Mouse (Mus musculus): ENCODE measurements around the gene Celsr1. TPM values are rescaled to one million over a fixed set of nuclear protein-coding genes. Genes with fewer than 3 reads are reported as not detected.

Gene Celsr1
- polyA plus RNA-seq, 1 experiment from 2014 or later: 3.5 TPM

DNA sequence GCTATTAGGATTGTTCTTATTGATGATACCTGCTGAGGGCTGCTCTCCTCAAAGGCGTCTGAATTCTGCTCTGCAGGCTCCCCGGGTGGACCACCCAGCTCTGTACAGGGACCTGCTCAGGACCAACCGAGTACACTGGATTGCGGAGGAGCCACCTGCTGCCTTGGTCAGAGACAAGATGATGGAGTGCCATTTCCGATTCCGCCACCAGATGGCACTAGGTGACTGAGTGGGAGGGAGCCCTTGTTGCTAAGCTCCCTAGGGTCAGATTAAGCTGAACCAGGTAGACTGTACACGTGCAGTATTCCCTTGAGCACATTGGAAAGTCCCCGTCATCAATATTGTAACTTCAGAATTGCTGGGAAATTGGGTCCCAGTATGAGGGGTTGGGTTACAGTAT lies 137.3 kb downstream of the Celsr1 start:
- 0 out of 2 replicates have a peak, but pooled peaks cover 2% of the 10 kb centered on the region for H3K4me1 ChIP-seq (ENCODE audit: insufficient read depth, low read length)
- no peaks in the 10 kb centered on the region for H3K9me3 ChIP-seq (ENCODE audit: low read length)
- H3K4me3 ChIP-seq (ENCODE audit: low read length): no peak overlapping the region
- no peak overlapping the region for H3K27ac ChIP-seq (ENCODE audit: low read length)
- 17% methylated on average over 8 of the region's 8 CpGs for WGBS
- H3K9ac ChIP-seq (replicated peaks; ENCODE audit: low read length): no peak overlapping the region
- peak; percentile 44; the same call in 1 of the 2 replicates for ATAC-seq (ENCODE audit: low FRiP score, low TSS enrichment)
- H3K4me2 ChIP-seq (replicated peaks; ENCODE audit: low read depth, low read length): no peak overlapping the region
- H3K36me3 ChIP-seq (ENCODE audit: insufficient read depth, low read length): peaks cover 54% of the 10 kb centered on the region
- no peaks in the 10 kb centered on the region for H3K27me3 ChIP-seq (ENCODE audit: insufficient read depth, low read length)

GRCm38 (mm10) chr15:85893871-85894270 lies 139.7 kb downstream of the Celsr1 start:
- no peak overlapping the region for H3K9ac ChIP-seq (replicated peaks; ENCODE audit: low read length)
- peaks cover 54% of the 10 kb centered on the region for H3K36me3 ChIP-seq (ENCODE audit: insufficient read depth, low read length)

GRCm38 (mm10) chr15:85892498-85893118 lies 141.0 kb downstream of the Celsr1 start:
- no peaks in the 10 kb centered on the region for H3K9me3 ChIP-seq (ENCODE audit: low read length)
- no peaks in the 10 kb centered on the region for H3K27me3 ChIP-seq (ENCODE audit: insufficient read depth, low read length)
- 74% methylated on average over 13 of the region's 13 CpGs for WGBS
- H3K36me3 ChIP-seq (ENCODE audit: insufficient read depth, low read length): peaks cover 53% of the 10 kb centered on the region
- H3K27ac ChIP-seq (ENCODE audit: low read length): no peak overlapping the region
- no peak for ATAC-seq (ENCODE audit: low FRiP score, low TSS enrichment)
- no peak overlapping the region for H3K4me3 ChIP-seq (ENCODE audit: low read length)
- no peaks in the 10 kb centered on the region for H3K4me1 ChIP-seq (ENCODE audit: insufficient read depth, low read length)
- no peak overlapping the region for H3K9ac ChIP-seq (replicated peaks; ENCODE audit: low read length)
- H3K4me2 ChIP-seq (replicated peaks; ENCODE audit: low read depth, low read length): no peak overlapping the region

More at GRCm38 (mm10) chr15:85893871-85894270, 139.7 kb downstream of the Celsr1 start:
- H3K27me3 ChIP-seq (ENCODE audit: insufficient read depth, low read length): no peaks in the 10 kb centered on the region
- H3K4me1 ChIP-seq (ENCODE audit: insufficient read depth, low read length): no peaks in the 10 kb centered on the region
- no peak overlapping the region for H3K27ac ChIP-seq (ENCODE audit: low read length)
- no peak overlapping the region for H3K4me2 ChIP-seq (replicated peaks; ENCODE audit: low read depth, low read length)
- H3K9me3 ChIP-seq (ENCODE audit: low read length): no peaks in the 10 kb centered on the region
- no peak overlapping the region for H3K4me3 ChIP-seq (ENCODE audit: low read length)
- WGBS: 95% methylated on average over 7 of the region's 7 CpGs
- ATAC-seq (ENCODE audit: low FRiP score, low TSS enrichment): no peak

GRCm38 (mm10) chr15:85891971-85892370 lies 141.6 kb downstream of the Celsr1 start:
- Histone ChIP-seq H3K27ac (ENCODE audit: low read length) (no peak overlapping the region), H3K9me3 (ENCODE audit: low read length) (no peaks in the 10 kb centered on the region), H3K36me3 (ENCODE audit: insufficient read depth, low read length) (peaks cover 47% of the 10 kb centered on the region), H3K4me2 (replicated peaks; ENCODE audit: low read depth, low read length) (no peak overlapping the region), H3K9ac (replicated peaks; ENCODE audit: low read length) (no peak overlapping the region), H3K4me1 (ENCODE audit: insufficient read depth, low read length) (no peaks in the 10 kb centered on the region), H3K27me3 (ENCODE audit: insufficient read depth, low read length) (no peaks in the 10 kb centered on the region), H3K4me3 (ENCODE audit: low read length) (no peak overlapping the region)
- ATAC-seq (ENCODE audit: low FRiP score, low TSS enrichment): no peak
- WGBS: 71% methylated on average over 10 of the region's 10 CpGs

DNA sequence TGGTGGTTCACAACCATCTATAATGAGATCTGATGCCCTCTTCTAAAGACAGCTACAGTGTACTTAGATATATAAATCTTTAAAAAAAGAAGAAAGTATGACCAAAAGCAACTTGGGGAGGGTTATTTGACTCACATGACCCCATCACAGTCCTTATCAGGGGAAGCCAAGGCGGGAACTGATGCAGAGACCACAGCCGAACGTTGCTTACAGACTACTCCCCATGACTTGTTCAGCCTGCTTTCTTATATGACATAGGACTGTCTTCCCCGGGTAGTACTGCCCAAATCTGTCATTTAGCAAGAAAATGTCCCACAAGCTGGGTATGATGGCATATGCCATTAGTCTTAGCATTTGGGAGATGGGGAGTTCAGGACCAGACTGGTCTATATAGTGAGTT lies 144.3 kb downstream of the Celsr1 start:
- 93% methylated on average over 4 of the region's 4 CpGs for WGBS
- Histone ChIP-seq H3K27ac (ENCODE audit: low read length) (no peak overlapping the region), H3K4me1 (ENCODE audit: insufficient read depth, low read length) (no peaks in the 10 kb centered on the region), H3K9me3 (ENCODE audit: low read length) (no peaks in the 10 kb centered on the region), H3K4me2 (replicated peaks; ENCODE audit: low read depth, low read length) (no peak overlapping the region), H3K36me3 (ENCODE audit: insufficient read depth, low read length) (peaks cover 57% of the 10 kb centered on the region), H3K4me3 (ENCODE audit: low read length) (no peak overlapping the region), H3K27me3 (ENCODE audit: insufficient read depth, low read length) (no peaks in the 10 kb centered on the region), H3K9ac (replicated peaks; ENCODE audit: low read length) (no peak overlapping the region)
- ATAC-seq (ENCODE audit: low FRiP score, low TSS enrichment): no peak

DNA sequence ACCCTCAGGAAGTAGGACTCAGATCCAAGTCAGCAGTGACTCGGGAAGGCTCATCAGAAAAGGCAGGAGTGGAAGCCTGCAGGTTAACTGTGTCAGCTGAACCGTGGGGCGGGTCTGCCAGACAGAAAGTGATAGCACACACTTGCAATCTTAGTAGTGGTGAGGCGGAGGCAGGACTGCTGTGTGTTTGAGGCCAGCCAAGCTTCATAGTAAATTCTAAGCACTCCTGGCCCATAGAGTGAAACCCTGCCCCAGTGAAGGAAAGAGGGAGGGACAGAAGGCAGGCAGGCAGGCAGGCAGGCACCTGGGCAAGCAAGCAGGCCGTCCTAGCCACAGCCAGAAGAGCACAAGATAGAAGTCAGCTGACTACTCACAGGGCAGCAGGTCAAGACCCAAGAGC lies 148.0 kb downstream of the Celsr1 start:
- no peak overlapping the region for H3K9ac ChIP-seq (replicated peaks; ENCODE audit: low read length)
- WGBS: 72% methylated on average over 5 of the region's 5 CpGs
- peaks cover 44% of the 10 kb centered on the region for H3K36me3 ChIP-seq (ENCODE audit: insufficient read depth, low read length)
- no peak overlapping the region for H3K4me2 ChIP-seq (replicated peaks; ENCODE audit: low read depth, low read length)
- H3K9me3 ChIP-seq (ENCODE audit: low read length): no peaks in the 10 kb centered on the region
- ATAC-seq (ENCODE audit: low FRiP score, low TSS enrichment): no peak
- H3K27me3 ChIP-seq (ENCODE audit: insufficient read depth, low read length): no peaks in the 10 kb centered on the region
- H3K27ac ChIP-seq (ENCODE audit: low read length): no peak overlapping the region
- no peak overlapping the region for H3K4me3 ChIP-seq (ENCODE audit: low read length)
- peaks cover 3% of the 10 kb centered on the region for H3K4me1 ChIP-seq (ENCODE audit: insufficient read depth, low read length)

DNA sequence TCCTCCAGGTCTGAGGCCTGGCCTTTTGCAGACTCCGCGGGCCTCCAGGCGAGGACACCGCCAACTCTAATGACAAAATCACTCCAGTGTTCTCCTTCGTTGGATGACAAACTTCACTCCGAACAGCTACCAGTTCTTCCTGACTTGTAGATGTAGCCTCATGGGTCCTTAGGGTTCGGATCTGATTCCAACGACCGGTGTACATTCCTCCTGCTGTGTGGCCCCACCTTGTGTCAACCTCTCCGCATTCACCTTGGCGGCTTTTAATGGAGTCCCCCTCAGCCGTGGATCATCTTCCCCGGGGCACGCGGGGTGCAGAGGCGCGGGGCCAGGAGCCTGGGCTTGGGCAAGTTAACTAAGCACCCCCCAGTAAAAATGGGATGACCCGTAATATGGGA lies 154.1 kb downstream of the Celsr1 start:
- Histone ChIP-seq H3K27me3 (ENCODE audit: insufficient read depth, low read length) (no peaks in the 10 kb centered on the region), H3K36me3 (ENCODE audit: insufficient read depth, low read length) (peaks cover 39% of the 10 kb centered on the region), H3K27ac (ENCODE audit: low read length) (peak overlapping the region; percentile 77), H3K4me1 (ENCODE audit: insufficient read depth, low read length) (peaks cover 12% of the 10 kb centered on the region), H3K9me3 (ENCODE audit: low read length) (no peaks in the 10 kb centered on the region), H3K4me2 (replicated peaks; ENCODE audit: low read depth, low read length) (peak overlapping the region; percentile 94), H3K9ac (replicated peaks; ENCODE audit: low read length) (peak overlapping the region; percentile 96), H3K4me3 (ENCODE audit: low read length) (peak overlapping the region; percentile 88)
- ATAC-seq (ENCODE audit: low FRiP score, low TSS enrichment): no peak; the same call in 1 of the 2 replicates
- under 1% methylated on average over 18 of the region's 18 CpGs for WGBS

DNA sequence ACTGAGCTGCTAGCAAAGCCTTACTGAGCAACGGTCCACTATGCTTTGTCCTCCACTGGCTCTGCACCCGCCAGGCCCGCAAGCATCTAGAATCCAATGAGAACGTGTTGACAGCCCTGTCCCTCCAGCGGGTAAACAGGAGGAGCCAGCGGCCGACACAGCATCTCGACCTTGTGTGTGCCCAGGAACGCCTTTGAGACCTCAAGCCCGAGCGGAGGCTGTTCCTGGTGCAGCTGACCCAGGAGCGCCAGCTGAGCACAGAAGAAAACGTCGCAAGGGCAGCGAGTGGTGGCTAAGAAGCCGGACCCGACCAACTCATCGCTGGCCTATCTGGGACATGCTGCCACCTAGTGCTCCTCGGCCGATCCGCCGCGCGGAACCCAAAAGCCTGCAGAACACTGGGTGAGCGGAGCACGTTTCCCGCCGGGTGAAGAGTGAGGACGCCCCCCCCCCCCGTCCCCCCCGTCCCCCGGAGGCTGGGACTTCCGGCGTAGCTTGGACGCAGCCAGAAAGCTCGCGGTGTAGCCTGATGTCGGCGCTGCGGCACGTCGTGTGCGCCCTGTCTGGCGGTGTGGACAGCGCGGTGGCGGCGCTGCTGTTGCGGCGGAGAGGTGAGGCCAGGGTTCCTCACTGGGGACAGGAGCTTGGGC lies 154.6 kb downstream of the Celsr1 start, which contains the start of gene Trmu:
TSS of gene Trmu (plus strand) at position 465 of the 650 bp plus-strand sequence.
- Histone ChIP-seq H3K36me3 (ENCODE audit: insufficient read depth, low read length) (peaks cover 41% of the 10 kb centered on the region), H3K9ac (replicated peaks; ENCODE audit: low read length) (peak within 1 kb of the TSS; percentile 96), H3K9me3 (ENCODE audit: low read length) (no peaks in the 10 kb centered on the region), H3K27ac (ENCODE audit: low read length) (peak within 1 kb of the TSS; percentile 77), H3K4me1 (ENCODE audit: insufficient read depth, low read length) (peaks cover 12% of the 10 kb centered on the region), H3K4me2 (replicated peaks; ENCODE audit: low read depth, low read length) (peak within 1 kb of the TSS; percentile 94), H3K4me3 (ENCODE audit: low read length) (peak within 1 kb of the TSS; percentile 88), H3K27me3 (ENCODE audit: insufficient read depth, low read length) (no peaks in the 10 kb centered on the region)
- under 1% methylated on average over 46 of the region's 50 CpGs for WGBS
- peak; percentile 95 for ATAC-seq (ENCODE audit: low FRiP score, low TSS enrichment)

DNA sequence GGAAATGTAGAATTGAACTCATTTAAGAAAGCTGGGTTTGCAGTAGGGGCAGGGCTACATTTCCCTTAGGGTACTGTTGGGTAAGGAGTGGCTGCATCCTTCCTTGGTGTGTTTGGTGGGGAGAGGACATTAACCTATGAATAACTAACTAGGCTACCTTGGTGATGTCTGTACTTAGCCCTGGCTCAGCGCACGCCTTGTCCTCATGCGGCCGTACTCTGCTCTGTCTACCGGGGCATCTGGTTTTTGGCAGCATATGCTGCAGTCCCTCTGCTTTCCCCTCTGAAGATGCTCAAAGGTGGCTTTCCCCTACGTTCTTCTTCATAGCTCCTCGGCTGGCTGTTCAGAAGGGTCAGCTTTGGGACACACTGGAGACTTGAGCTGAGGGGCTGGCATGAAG lies 156.2 kb downstream of the Celsr1 start:
- H3K9ac ChIP-seq (replicated peaks; ENCODE audit: low read length): no peak overlapping the region
- WGBS: 88% methylated on average over 7 of the region's 7 CpGs
- no peak for ATAC-seq (ENCODE audit: low FRiP score, low TSS enrichment)
- no peak overlapping the region for H3K4me2 ChIP-seq (replicated peaks; ENCODE audit: low read depth, low read length)
- H3K4me3 ChIP-seq (ENCODE audit: low read length): no peak overlapping the region
- H3K27ac ChIP-seq (ENCODE audit: low read length): no peak overlapping the region
- no peaks in the 10 kb centered on the region for H3K27me3 ChIP-seq (ENCODE audit: insufficient read depth, low read length)
- H3K4me1 ChIP-seq (ENCODE audit: insufficient read depth, low read length): peaks cover 12% of the 10 kb centered on the region
- H3K9me3 ChIP-seq (ENCODE audit: low read length): no peaks in the 10 kb centered on the region
- peaks cover 38% of the 10 kb centered on the region for H3K36me3 ChIP-seq (ENCODE audit: insufficient read depth, low read length)

DNA sequence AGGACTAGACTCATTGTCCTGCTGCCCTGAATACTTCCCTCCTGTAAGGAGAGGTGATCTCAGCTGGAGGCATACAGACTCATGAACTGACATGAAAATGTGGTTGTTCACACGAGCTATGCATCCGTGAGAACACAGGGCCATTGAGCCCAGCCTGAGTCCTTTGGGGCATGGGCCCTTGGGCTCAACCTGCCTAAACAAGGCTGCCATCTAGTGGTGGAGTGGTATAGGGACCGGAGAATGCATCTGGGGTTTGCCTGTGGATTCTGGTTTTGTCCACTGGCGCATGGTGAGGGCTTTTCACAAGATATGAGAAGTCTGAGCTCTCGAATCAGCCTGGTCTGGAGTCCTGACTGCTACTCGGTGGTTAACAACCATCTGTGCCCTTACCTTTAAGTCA lies 165.9 kb downstream of the Celsr1 start:
- Histone ChIP-seq H3K27ac (ENCODE audit: low read length) (no peak overlapping the region), H3K36me3 (ENCODE audit: insufficient read depth, low read length) (peaks cover 77% of the 10 kb centered on the region), H3K9me3 (ENCODE audit: low read length) (no peaks in the 10 kb centered on the region), H3K9ac (replicated peaks; ENCODE audit: low read length) (no peak overlapping the region), H3K27me3 (ENCODE audit: insufficient read depth, low read length) (no peaks in the 10 kb centered on the region), H3K4me2 (replicated peaks; ENCODE audit: low read depth, low read length) (no peak overlapping the region), H3K4me3 (ENCODE audit: low read length) (no peak overlapping the region), H3K4me1 (ENCODE audit: insufficient read depth, low read length) (no peaks in the 10 kb centered on the region)
- ATAC-seq (ENCODE audit: low FRiP score, low TSS enrichment): peak; percentile 31; the same call in 1 of the 2 replicates
- WGBS: 65% methylated on average over 6 of the region's 6 CpGs
